Mouse (Mus musculus) bone marrow, adult 2 months (tissue): ENCODE results near the gene Gpsm1.

Experiments
- CTCF ChIP-seq: fragments of 200-500 bp; IDR thresholded peaks from 2 replicates; pipeline ENCODE4 v1.5.1; 2011; ENCODE audit warnings: low read length, control low read depth; ENCODE audit not compliant: control insufficient read depth, insufficient read depth
- POLR2A ChIP-seq: fragments of 200-500 bp; IDR thresholded peaks from 2 replicates; pipeline ENCODE4 v1.6.1; 2011; ENCODE audit warnings: low read depth, mild to moderate bottlenecking, control low read depth, low read length, borderline replicate concordance; ENCODE audit not compliant: control insufficient read depth

GRCm38 (mm10) chr2:26341510-26341981, 26.2 kb downstream of the Gpsm1 start:
- TF ChIP-seq CTCF, result no peak
- no peak for TF ChIP-seq POLR2A
